Mouse (Mus musculus): ENCODE measurements around the gene Zfp341. TPM values are rescaled to one million over a fixed set of nuclear protein-coding genes. Genes with fewer than 3 reads are reported as not detected.

Gene Zfp341
- total and polyA plus RNA-seq, 3 experiments, result 0.58 to 4.4 (median 1.6) TPM

DNA sequence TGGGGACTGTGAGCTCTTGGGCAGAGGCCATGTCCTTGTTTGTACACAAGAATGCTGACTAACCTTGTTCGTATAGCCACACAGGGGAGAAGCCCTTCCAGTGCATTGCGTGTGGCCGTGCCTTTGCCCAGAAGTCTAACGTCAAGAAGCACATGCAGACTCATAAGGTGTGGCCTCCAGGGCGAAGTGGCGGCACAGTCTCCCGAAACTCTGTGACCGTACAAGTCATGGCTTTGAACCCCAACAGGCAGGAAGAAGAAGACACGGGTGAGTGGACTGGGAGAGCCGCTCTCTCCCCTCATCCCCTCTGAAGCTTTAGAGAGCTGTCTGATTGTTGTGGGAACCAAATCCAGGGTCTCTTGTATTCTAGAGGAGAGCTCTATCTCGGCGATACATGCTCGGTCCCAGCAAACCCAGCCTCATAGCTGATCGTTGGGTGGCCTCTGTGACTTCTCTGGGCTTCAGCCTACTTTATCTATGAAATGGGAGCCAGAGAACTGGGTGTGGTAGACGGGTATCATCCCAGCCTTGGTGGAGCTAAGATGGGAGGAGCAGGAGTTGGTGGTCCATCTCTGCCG, 19.2 kb downstream of the Zfp341 start:
- DNase-seq (ENCODE audit: extremely low read depth), result no peak
- Histone ChIP-seq H3K4me2 (ENCODE audit: insufficient read depth, low read depth, poor library complexity, severe bottlenecking) (no peak overlapping the region), H3K36me3 (replicated peaks in 1 of 2; ENCODE audit: control insufficient read depth in 1 of 2, insufficient read depth in 1 of 2, low read length in 1 of 2) (peaks cover 0 to 65% of the 10 kb centered on the region in 2 experiments), H3K4me3 (replicated peaks in 1 of 3; ENCODE audit: low read depth in 2 of 3, low read length in 2 of 3, poor library complexity in 1 of 3) (no peak overlapping the region), H3K27ac (ENCODE audit: insufficient read depth, low read depth) (no peak overlapping the region), H3K9ac (ENCODE audit: insufficient read depth, low read depth) (no peak overlapping the region), H3K27me3 (replicated peaks) (no peaks in the 10 kb centered on the region), H3K4me1 (ENCODE audit: control insufficient read depth in 1 of 2, insufficient read depth in 2 of 2) (no peaks in the 10 kb centered on the region), H3K79me2 (replicated peaks; ENCODE audit: control insufficient read depth, extremely low read depth, insufficient read depth, poor library complexity, severe bottlenecking) (no peaks in the 10 kb centered on the region), H3K9me3 (replicated peaks; ENCODE audit: low read length) (no peaks in the 10 kb centered on the region)
- in situ Hi-C loops (cut with MboI; ENCODE audit: low pct_ligation_motif_present, low pct_unique_long_range_greater_than_20kb, low sequenced_read_pairs) (no loop called here), dilution Hi-C loops (cut with MboI; ENCODE audit: extremely low pct_ligation_motif_present, extremely low pct_unique_long_range_greater_than_20kb, low sequenced_read_pairs) (no loop called here)
- TF ChIP-seq CTCF (conservative IDR thresholded peaks at IDR 0.05 in 1 of 2, IDR thresholded peaks at IDR 0.05 in 1 of 2; ENCODE audit: low read depth in 2 of 2, low read length in 2 of 2) (no peak), MAZ (IDR thresholded peaks at IDR 0.05; ENCODE audit: low read depth, low read length) (no peak)

- Histone ChIP-seq H3K9ac (ENCODE audit: insufficient read depth, low read depth) (no peak overlapping the region), H3K9me3 (replicated peaks; ENCODE audit: low read length) (peaks cover 5% of the 10 kb centered on the region), H3K4me3 (replicated peaks in 1 of 3; ENCODE audit: low read depth in 2 of 3, low read length in 2 of 3, poor library complexity in 1 of 3) (no peak overlapping the region), H3K27ac (ENCODE audit: insufficient read depth, low read depth) (no peak overlapping the region), H3K27me3 (replicated peaks) (no peaks in the 10 kb centered on the region), H3K36me3 (replicated peaks in 1 of 2; ENCODE audit: control insufficient read depth in 1 of 2, insufficient read depth in 1 of 2, low read length in 1 of 2) (peaks cover 5 to 67% of the 10 kb centered on the region in 2 experiments), H3K4me1 (ENCODE audit: control insufficient read depth in 1 of 2, insufficient read depth in 2 of 2) (no peaks in the 10 kb centered on the region), H3K4me2 (ENCODE audit: insufficient read depth, low read depth, poor library complexity, severe bottlenecking) (no peak overlapping the region), H3K79me2 (replicated peaks; ENCODE audit: control insufficient read depth, extremely low read depth, insufficient read depth, poor library complexity, severe bottlenecking) (no peaks in the 10 kb centered on the region)
- no peak for DNase-seq (ENCODE audit: extremely low read depth)
- in situ Hi-C loops (cut with MboI; ENCODE audit: low pct_ligation_motif_present, low pct_unique_long_range_greater_than_20kb, low sequenced_read_pairs), result no loop called here
- TF ChIP-seq NRF1 (IDR thresholded peaks at IDR 0.05; ENCODE audit: low read depth, low read length) (no peak), ZKSCAN1 (IDR thresholded peaks at IDR 0.05; ENCODE audit: borderline replicate concordance, low read depth, low read length) (no peak), JUN (IDR thresholded peaks at IDR 0.05; ENCODE audit: insufficient read depth, low read depth, low read length) (no peak), HCFC1 (IDR thresholded peaks at IDR 0.05; ENCODE audit: low read depth, low read length) (no peak), ELF1 (IDR thresholded peaks at IDR 0.05; ENCODE audit: low read depth, low read length) (no peak), GABPA (IDR thresholded peaks at IDR 0.05; ENCODE audit: insufficient replicate concordance, low read depth, low read length) (no peak), MAX (IDR thresholded peaks at IDR 0.05; ENCODE audit: low read length) (no peak), TCF12 (IDR thresholded peaks at IDR 0.05; ENCODE audit: low read depth, low read length) (no peak), PAX5 (IDR thresholded peaks at IDR 0.05; ENCODE audit: low read length) (no peak), EP300 (IDR thresholded peaks at IDR 0.05; ENCODE audit: low read length) (no peak), RCOR1 (conservative IDR thresholded peaks at IDR 0.05; ENCODE audit: low read depth, low read length) (no peak), ZMIZ1 (IDR thresholded peaks at IDR 0.05; ENCODE audit: low read depth, low read length) (no peak), TBP (conservative IDR thresholded peaks at IDR 0.05; ENCODE audit: low read depth, low read length) (no peak), MYC (IDR thresholded peaks at IDR 0.05; ENCODE audit: low read depth, low read length) (no peak), ETS1 (conservative IDR thresholded peaks at IDR 0.05; ENCODE audit: low read depth, low read length) (no peak), CTCF (conservative IDR thresholded peaks at IDR 0.05 in 1 of 2, IDR thresholded peaks at IDR 0.05 in 1 of 2; ENCODE audit: low read depth in 2 of 2, low read length in 2 of 2) (no peak), MEF2A (IDR thresholded peaks at IDR 0.05; ENCODE audit: borderline replicate concordance, low read depth, low read length) (no peak), MXI1 (IDR thresholded peaks at IDR 0.05; ENCODE audit: low read depth, low read length) (no peak), CHD2 (IDR thresholded peaks at IDR 0.05; ENCODE audit: low read length) (no peak), JUND (conservative IDR thresholded peaks at IDR 0.05; ENCODE audit: low read depth, low read length) (no peak)
- dilution Hi-C loops (cut with MboI; ENCODE audit: extremely low pct_ligation_motif_present, extremely low pct_unique_long_range_greater_than_20kb, low sequenced_read_pairs), result no loop called here
These were observed 20.1 kb downstream of the Zfp341 start for GRCm38 (mm10) chr2:154633039-154633742.

Data from CH12.LX (cell line).